Mouse (Mus musculus): ENCODE results near the gene Kcnab3. TPM values are rescaled to one million over a fixed set of nuclear protein-coding genes. Genes with fewer than 3 reads are reported as not detected.
A peak's percentile ranks its signal among the peaks of the same experiment; 100 is the strongest.

The Kcnab3 gene
- polyA plus RNA-seq, 1 experiment from 2014 or later = 0.48 TPM

GRCm38 (mm10) chr11:69321580-69321979 lies 4.5 kb upstream of the Kcnab3 start:
- peaks cover 45% of the 10 kb centered on the region for H3K36me3 ChIP-seq
- H3K4me2 ChIP-seq = peak overlapping the region; percentile 94
- peaks cover 39% of the 10 kb centered on the region for H3K4me1 ChIP-seq
- no peak overlapping the region for H3K27ac ChIP-seq (replicated peaks)
- H3K4me3 ChIP-seq = no peak overlapping the region
- WGBS = 93% methylated on average over 6 of the region's 6 CpGs
- peaks cover 2% of the 10 kb centered on the region for H3K27me3 ChIP-seq (replicated peaks)
- H3K9ac ChIP-seq = peak overlapping the region; percentile 95
- no peak for ATAC-seq (ENCODE audit: extremely low read depth, insufficient number of reproducible peaks, low FRiP score, low TSS enrichment)
- H3K9me3 ChIP-seq = no peaks in the 10 kb centered on the region

DNA sequence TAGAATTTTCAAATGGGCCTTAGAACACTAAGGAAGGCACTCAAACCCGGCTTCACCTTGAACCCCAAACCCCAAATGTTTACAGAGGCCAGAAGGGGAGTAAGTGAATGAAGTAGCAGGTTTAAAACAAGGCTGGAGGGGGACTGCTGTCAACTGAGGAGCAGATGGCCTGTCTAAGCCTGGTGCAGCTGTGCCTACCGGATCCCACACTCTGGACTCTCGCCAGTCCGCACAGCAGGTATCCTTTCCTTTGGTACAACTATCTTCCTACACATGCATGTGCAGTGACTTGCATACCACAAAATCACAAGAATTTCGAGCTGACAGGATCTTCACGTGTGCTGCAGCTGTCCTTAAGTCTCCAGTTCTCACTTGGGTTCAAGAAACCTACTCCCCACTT lies 4.0 kb upstream of the Kcnab3 start:
- Histone ChIP-seq H3K4me3 (peak overlapping the region; percentile 65; the same call in 1 of the 2 replicates), H3K36me3 (peaks cover 41% of the 10 kb centered on the region), H3K4me2 (peak overlapping the region; percentile 94), H3K27me3 (replicated peaks) (peaks cover 6% of the 10 kb centered on the region), H3K27ac (replicated peaks) (no peak overlapping the region), H3K4me1 (peaks cover 43% of the 10 kb centered on the region), H3K9me3 (no peaks in the 10 kb centered on the region), H3K9ac (peak overlapping the region; percentile 95)
- 73% methylated on average over 6 of the region's 6 CpGs for WGBS
- no peak for ATAC-seq (ENCODE audit: extremely low read depth, insufficient number of reproducible peaks, low FRiP score, low TSS enrichment)

DNA sequence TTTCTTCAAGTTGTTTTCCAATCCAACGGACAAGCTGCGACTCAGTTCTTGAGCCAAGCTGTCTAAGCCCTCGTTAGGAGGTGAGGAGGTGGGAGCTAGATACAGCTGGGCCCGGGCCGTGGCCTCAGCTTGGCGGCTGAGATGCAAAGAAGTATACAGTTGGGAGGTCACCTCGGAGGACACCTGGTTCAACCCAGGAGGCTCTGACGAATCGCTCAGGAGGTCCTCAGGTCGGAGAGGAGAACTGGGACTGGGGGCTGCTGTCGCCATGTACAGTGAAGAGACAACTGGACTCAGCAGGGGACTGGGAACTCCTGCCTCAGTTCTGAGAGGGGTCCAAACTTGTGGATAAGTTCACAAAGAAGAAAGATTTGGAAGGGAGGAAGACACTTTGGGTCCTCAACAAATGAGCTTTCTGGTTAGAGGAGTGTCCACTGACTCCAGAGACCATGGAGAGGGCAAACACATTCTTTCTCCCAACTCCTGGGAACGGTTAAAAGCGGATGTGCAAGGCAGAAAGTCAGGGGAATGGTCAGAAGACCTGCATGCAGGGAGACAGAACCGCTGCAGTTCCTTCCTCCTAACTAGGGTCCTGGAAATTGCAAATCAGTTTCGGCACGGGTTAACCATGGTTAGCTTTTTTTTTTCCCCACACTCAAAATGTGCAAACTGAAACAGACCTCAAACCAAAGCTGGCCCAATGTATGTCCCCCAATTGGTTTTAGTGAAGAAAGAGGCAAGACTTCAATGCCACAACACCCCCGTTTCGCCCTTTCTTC lies 3.2 kb upstream of the Kcnab3 start:
- no peaks in the 10 kb centered on the region for H3K9me3 ChIP-seq
- H3K9ac ChIP-seq = peak overlapping the region; percentile 95
- H3K27ac ChIP-seq (replicated peaks) = peak overlapping the region; percentile 83
- peak overlapping the region; percentile 94 for H3K4me2 ChIP-seq
- H3K36me3 ChIP-seq = peaks cover 33% of the 10 kb centered on the region
- ATAC-seq (ENCODE audit: extremely low read depth, insufficient number of reproducible peaks, low FRiP score, low TSS enrichment) = no peak
- WGBS = 19% methylated on average over 18 of the region's 18 CpGs
- H3K4me3 ChIP-seq = peak overlapping the region; percentile 65
- H3K4me1 ChIP-seq = peaks cover 47% of the 10 kb centered on the region
- peaks cover 15% of the 10 kb centered on the region for H3K27me3 ChIP-seq (replicated peaks)

DNA sequence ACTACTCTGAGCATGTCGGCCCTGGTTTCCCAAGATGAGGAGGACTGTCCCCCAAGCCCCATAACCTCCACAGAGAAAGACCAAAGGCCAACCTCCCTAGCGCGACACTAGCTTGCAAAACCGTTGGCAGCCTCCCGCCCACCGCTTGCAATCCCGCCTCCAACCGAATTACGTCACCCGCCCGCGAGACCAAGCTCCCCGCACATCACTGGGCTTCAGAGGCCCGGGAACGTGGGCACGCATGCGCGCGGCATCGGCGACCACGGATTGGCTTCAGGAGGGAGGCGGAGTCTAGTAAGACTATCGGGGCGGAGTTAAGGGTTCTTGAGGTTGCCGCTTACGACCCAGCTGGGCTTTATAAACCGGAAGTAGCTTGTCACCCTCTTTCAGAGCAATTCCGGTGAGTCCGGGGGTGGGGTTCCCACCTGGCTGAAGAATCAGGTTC lies 2.4 kb upstream of the Kcnab3 start, which contains the start of the genes Cntrob and Trappc1:
Gene Cntrob (minus strand): TSS at position 109 of the 445 bp plus-strand sequence.
Gene Trappc1 (plus strand): TSS at position 314 of the 445 bp plus-strand sequence.
- Histone ChIP-seq H3K9ac (peak within 1 kb of the TSS; percentile 95), H3K36me3 (peaks cover 24% of the 10 kb centered on the region), H3K9me3 (no peaks in the 10 kb centered on the region), H3K4me1 (peaks cover 47% of the 10 kb centered on the region), H3K27me3 (replicated peaks) (peaks cover 23% of the 10 kb centered on the region), H3K4me3 (peak within 1 kb of the TSS; percentile 65), H3K4me2 (peak within 1 kb of the TSS; percentile 94), H3K27ac (replicated peaks) (peak within 1 kb of the TSS; percentile 83)
- under 1% methylated on average over 30 of the region's 30 CpGs for WGBS
- peak; percentile 91 for ATAC-seq (ENCODE audit: extremely low read depth, insufficient number of reproducible peaks, low FRiP score, low TSS enrichment)

GRCm38 (mm10) chr11:69324749-69325148 lies 1.3 kb upstream of the Kcnab3 start:
- Histone ChIP-seq H3K9ac (peak overlapping the region; percentile 86), H3K4me1 (peaks cover 47% of the 10 kb centered on the region), H3K4me3 (peak overlapping the region; percentile 65), H3K27me3 (replicated peaks) (peaks cover 32% of the 10 kb centered on the region), H3K36me3 (peaks cover 14% of the 10 kb centered on the region), H3K4me2 (peak overlapping the region; percentile 94), H3K27ac (replicated peaks) (no peak overlapping the region), H3K9me3 (no peaks in the 10 kb centered on the region)
- WGBS = 76% methylated on average over 6 of the region's 6 CpGs
- no peak for ATAC-seq (ENCODE audit: extremely low read depth, insufficient number of reproducible peaks, low FRiP score, low TSS enrichment)

- WGBS = 1% methylated on average over 45 of the region's 45 CpGs
- peak overlapping the region; percentile 83 for H3K9ac ChIP-seq
- peaks cover 54% of the 10 kb centered on the region for H3K4me1 ChIP-seq
Measured at GRCm38 (mm10) chr11:69326408-69327156, 524 bp downstream of the Kcnab3 start.

GRCm38 (mm10) chr11:69327157-69327442 lies 1.0 kb downstream of the Kcnab3 start:
- ATAC-seq (ENCODE audit: extremely low read depth, insufficient number of reproducible peaks, low FRiP score, low TSS enrichment) = no peak
- 11% methylated on average over 9 of the region's 9 CpGs for WGBS
- H3K9me3 ChIP-seq = no peaks in the 10 kb centered on the region
- no peak overlapping the region for H3K27ac ChIP-seq (replicated peaks)
- no peaks in the 10 kb centered on the region for H3K36me3 ChIP-seq
- peaks cover 37% of the 10 kb centered on the region for H3K27me3 ChIP-seq (replicated peaks)
- no peak overlapping the region for H3K9ac ChIP-seq
- peaks cover 52% of the 10 kb centered on the region for H3K4me1 ChIP-seq
- H3K4me3 ChIP-seq = peak overlapping the region; percentile 64
- H3K4me2 ChIP-seq = peak overlapping the region; percentile 96

More at GRCm38 (mm10) chr11:69326408-69327156, 524 bp downstream of the Kcnab3 start:
- no peak overlapping the region for H3K27ac ChIP-seq (replicated peaks)
- H3K36me3 ChIP-seq = no peaks in the 10 kb centered on the region
- peak overlapping the region; percentile 96 for H3K4me2 ChIP-seq
- ATAC-seq (ENCODE audit: extremely low read depth, insufficient number of reproducible peaks, low FRiP score, low TSS enrichment) = no peak; the same call in 1 of the 2 replicates
- no peaks in the 10 kb centered on the region for H3K9me3 ChIP-seq
- peak overlapping the region; percentile 64 for H3K4me3 ChIP-seq
- peaks cover 37% of the 10 kb centered on the region for H3K27me3 ChIP-seq (replicated peaks)

DNA sequence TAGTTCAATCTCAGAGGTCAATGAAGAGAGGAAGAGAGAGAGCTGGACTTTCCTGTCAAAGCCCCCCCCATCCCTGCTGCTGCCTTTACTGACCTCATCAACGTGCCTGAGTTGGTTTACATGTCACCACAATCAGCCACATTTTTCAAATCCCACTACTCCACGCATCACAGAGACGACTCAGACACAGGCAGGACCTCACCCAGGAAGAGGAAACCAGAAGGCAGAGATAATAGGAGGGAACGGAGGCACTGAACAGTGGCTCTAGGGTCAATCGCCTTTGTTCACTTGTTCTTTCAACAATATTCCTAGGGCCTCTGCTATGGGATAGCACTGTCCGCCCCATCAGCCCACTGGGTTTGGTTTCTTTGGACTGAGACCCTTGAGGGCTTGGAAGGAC lies 1.6 kb downstream of the Kcnab3 start:
- Histone ChIP-seq H3K27ac (replicated peaks) (no peak overlapping the region), H3K4me2 (no peak overlapping the region), H3K27me3 (replicated peaks) (peaks cover 37% of the 10 kb centered on the region), H3K9me3 (no peaks in the 10 kb centered on the region), H3K36me3 (no peaks in the 10 kb centered on the region), H3K4me3 (no peak overlapping the region), H3K9ac (no peak overlapping the region; the same call in 1 of the 2 replicates), H3K4me1 (peaks cover 52% of the 10 kb centered on the region)
- WGBS = 43% methylated on average over 6 of the region's 6 CpGs
- ATAC-seq (ENCODE audit: extremely low read depth, insufficient number of reproducible peaks, low FRiP score, low TSS enrichment) = no peak

- Histone ChIP-seq H3K4me1 (peaks cover 47% of the 10 kb centered on the region), H3K9ac (no peak overlapping the region), H3K4me3 (no peak overlapping the region), H3K4me2 (no peak overlapping the region), H3K27me3 (replicated peaks) (peaks cover 37% of the 10 kb centered on the region), H3K9me3 (no peaks in the 10 kb centered on the region), H3K36me3 (no peaks in the 10 kb centered on the region), H3K27ac (replicated peaks) (no peak overlapping the region)
- WGBS = 83% methylated on average over 6 of the region's 6 CpGs
- ATAC-seq (ENCODE audit: extremely low read depth, insufficient number of reproducible peaks, low FRiP score, low TSS enrichment) = no peak
Measured at GRCm38 (mm10) chr11:69328517-69328916, 2.5 kb downstream of the Kcnab3 start.

DNA sequence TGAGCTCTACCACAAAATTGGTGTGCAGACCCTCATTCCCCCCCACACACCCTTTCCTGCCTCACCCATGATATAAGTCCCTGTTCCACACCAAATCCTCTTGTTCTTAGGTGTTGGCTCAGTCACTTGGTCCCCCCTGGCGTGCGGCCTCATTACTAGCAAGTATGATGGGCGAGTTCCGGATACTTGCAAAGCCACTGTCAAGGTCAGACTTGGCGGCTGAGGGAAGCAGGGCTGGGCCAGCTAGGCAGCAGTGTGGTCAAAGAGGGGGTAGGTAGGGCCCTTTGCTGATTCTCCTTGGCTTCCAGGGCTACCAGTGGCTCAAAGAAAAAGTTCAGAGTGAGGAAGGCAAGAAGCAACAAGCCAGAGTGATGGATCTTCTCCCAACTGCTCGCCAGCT lies 5.1 kb downstream of the Kcnab3 start:
- Histone ChIP-seq H3K27ac (replicated peaks) (no peak overlapping the region), H3K4me3 (peak overlapping the region; percentile 62), H3K9ac (peak overlapping the region; percentile 83)

DNA sequence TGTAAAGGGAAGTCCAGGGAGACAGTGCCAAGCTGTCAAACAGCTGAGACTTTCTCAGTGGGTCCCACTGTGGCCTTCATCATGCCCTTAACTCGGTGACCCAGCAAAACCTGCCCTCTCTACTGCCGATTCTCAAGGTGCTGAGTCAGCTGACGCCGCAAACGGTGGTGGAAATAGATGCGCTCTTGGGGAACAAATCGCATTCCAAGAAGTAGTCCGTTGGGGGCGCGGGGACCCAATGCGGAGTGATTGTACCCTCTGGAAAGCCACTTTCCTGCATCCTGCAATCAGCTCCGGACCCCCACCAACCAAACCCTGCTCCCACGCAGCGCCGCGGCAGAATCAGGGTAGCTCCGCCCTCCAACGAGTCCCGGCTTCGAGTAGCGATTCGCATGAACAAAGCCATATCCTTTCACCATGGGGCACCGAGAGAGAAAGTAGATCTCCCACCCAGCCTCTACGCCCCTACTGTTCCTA lies 5.9 kb downstream of the Kcnab3 start:
- WGBS = under 1% methylated on average over 24 of the region's 24 CpGs
- peak overlapping the region; percentile 83 for H3K9ac ChIP-seq
- no peak for ATAC-seq (ENCODE audit: extremely low read depth, insufficient number of reproducible peaks, low FRiP score, low TSS enrichment)
- H3K27me3 ChIP-seq (replicated peaks) = peaks cover 31% of the 10 kb centered on the region
- H3K4me2 ChIP-seq = peak overlapping the region; percentile 78
- no peaks in the 10 kb centered on the region for H3K36me3 ChIP-seq
- H3K9me3 ChIP-seq = no peaks in the 10 kb centered on the region
- H3K4me3 ChIP-seq = peak overlapping the region; percentile 62
- H3K4me1 ChIP-seq = peaks cover 22% of the 10 kb centered on the region
- H3K27ac ChIP-seq (replicated peaks) = peak overlapping the region; percentile 43

More for the DNA sequence above, 5.1 kb downstream of the Kcnab3 start:
- no peaks in the 10 kb centered on the region for H3K9me3 ChIP-seq
- no peaks in the 10 kb centered on the region for H3K36me3 ChIP-seq
- WGBS = 94% methylated on average over 6 of the region's 6 CpGs
- H3K4me2 ChIP-seq = peak overlapping the region; percentile 78
- no peak for ATAC-seq (ENCODE audit: extremely low read depth, insufficient number of reproducible peaks, low FRiP score, low TSS enrichment)
- H3K4me1 ChIP-seq = peaks cover 29% of the 10 kb centered on the region
- peaks cover 37% of the 10 kb centered on the region for H3K27me3 ChIP-seq (replicated peaks)

All from heart, embryonic 13.5 days (tissue).